Mouse (Mus musculus): ENCODE data around the gene Eps15.
"Not testable (repeated sequence)": the region's sequence is repeated elsewhere in the genome, so short reads cannot be mapped to it uniquely, and the experiment has no call there.

Gene Eps15

DNA sequence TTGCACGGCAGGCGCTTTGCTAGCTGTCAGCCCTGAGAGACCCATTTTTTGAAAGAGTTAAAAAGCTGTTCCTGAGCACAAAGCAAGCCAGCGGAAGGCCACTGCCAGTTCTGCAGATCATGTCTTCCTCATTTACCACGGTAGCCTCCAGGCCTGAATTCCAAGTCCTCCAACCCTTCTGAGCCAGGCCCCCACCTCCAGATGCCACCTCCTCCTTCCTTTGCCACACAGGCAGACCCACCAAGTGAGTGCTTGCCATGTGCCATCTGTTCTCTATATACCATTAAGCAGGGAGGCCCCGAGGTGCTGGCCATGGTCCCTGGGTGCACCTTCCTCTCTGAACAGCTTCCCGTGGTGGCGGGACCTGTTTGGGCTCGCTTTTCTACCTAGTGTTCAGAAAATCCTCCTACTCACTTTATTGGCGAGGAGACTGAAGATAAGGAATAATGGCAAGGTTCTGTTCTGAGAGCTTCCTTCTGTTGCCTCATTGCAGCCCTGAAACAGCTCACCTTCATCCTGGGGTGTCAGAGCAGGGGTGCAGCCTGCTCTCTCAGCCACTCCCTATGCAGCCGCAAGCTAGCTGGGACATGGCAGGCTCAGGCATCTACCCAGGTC, 120.4 kb downstream of the Eps15 start:
- no peak for DNase-seq (ENCODE audit: low spot score)

DNA sequence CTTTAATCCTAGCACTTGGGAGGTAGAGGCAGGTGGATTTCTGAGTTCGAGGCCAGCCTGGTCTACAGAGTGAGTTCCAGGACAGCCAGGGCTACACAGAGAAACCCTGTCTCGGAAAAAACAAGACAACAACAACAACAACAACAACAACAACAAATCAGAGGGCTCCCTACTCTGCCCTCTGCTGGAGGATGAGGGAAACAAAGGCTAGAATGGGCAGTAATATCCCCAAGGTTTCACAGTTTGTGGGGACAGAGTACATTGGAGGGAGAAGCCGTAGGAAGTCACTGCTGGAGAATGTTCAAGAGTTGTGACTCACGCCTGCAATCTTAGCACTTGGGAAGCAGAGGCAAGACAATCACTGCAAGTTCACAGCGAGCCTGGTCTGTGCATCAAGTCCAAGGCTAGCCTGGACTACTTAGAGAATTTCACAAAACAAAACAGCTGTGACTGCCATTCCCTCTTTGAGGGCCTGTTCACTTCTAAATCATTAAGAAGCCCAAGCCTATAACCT, 121.2 kb downstream of the Eps15 start:
- DNase-seq (ENCODE audit: low spot score) = no peak

GRCm38 (mm10) chr4:109404908-109405307, 124.8 kb downstream of the Eps15 start:
- not testable (repeated sequence) for DNase-seq (ENCODE audit: low spot score)

DNA sequence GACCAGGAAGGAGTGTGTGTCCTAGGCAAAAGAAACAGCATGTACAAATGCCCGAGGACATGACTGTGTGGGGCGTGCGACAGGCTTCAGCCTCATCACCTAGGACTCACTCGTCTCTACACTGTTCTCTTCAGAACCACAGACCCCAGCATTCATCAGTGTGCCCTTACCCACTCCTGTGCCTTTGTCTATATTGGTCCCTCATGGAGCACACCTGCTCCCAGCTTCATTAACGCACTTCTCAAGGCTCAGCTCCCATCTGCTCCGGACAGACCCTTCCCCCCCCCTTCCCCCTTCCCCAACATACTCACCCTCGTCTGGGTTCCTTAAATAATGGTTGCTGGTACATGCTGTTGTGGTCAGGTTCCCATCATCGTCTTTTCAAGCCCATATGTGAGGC, 125.3 kb downstream of the Eps15 start:
- no peak for DNase-seq (ENCODE audit: low spot score)

GRCm38 (mm10) chr4:109406054-109406485, 126.0 kb downstream of the Eps15 start:
- DNase-seq (ENCODE audit: low spot score) = peak; percentile 64

DNA sequence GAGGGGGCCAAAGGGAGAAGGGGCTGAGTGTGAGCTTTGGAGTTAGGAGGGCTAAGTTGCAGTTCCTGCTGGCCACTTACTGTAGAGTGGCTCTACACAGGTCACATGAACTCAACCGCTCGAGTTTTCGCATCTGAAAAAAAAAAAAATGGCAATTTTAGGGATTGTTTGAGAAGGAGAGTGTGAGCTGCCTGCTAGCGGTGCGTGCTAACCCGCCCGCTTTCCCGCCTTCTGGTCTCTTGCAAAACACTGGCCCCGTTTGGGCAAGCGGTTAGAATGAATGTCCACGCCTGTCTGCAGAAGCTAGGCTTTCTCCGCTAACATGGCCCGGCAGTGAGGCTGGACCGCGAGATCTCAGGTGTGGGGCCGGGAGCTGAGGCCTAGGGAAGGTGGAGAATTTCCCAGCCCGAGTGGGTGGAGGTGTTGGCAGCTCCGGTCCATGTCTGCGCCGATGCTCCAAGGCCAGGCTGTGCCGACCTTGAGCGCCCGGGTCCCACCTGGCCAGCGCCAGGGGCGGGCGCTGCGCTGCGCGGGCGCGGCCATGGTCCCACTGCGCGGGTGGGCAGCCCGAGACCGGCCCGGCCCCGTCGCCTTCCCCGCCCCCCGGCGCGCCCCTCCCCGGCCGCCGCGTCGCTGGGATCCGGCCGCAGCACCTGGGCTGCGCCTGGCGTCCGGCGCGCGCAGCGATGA, 126.6 kb downstream of the Eps15 start, which contains the start of gene Ttc39a:
Gene Ttc39a, plus strand, starts transcription at position 138 of the 690 bp plus-strand sequence.
- peak; percentile 40 for DNase-seq (ENCODE audit: low spot score)

DNA sequence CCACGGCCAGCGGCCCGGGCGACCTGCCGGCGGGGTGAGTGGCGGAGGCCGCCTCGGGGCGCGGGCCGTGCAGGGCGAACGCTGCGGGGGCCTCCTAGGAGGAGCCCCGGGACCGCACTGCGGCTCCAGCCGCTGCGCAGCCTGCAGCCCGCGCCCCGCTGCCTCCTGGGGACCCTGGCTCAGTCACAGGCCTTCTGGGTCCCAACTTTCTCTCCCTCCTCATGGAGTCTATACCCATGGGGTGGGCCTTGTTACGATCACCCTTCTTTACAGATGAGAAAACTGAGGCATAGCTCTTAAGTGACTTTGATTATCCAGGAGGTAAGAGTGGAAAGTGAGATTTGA, 127.1 kb downstream of the Eps15 start:
- DNase-seq (ENCODE audit: low spot score) = no peak

DNA sequence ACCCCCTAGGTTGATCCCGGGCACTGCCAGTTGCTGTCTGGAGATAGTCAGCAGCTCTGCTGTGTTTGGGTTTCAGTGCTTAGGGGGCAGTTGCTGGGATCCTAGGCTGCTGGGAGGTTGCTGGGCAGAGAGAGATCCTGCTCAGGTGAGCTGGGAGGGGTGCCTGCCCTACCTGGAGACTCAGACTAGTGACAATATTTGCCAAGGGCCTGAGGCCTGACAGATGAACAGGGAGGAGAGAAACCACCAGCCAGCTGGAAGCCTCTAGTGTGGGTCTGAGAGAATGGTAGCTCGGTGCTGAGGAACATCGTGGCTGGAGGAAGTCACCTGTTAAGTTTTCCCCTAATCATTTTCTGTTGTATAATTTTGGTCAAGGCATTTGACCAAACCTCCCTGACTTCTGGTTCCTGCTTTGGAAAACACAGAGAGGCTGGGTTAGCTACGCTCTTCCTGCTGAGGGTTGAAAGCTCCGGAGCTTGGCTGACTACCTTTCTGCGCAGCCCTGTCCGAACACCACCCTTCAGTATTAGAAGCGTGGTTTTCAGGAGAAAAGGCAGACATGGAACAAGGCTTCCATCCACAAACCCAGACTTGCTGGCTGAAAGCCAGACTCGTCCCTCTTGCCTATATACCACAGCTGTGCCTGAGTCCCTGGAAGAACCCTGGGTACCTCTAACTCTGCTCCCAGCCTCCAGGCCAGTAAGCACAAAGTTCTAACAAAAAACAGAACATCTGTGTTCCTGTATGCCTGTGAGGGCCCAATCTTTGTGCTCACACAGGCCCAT, 127.8 kb downstream of the Eps15 start:
- DNase-seq (ENCODE audit: low spot score) = peak; percentile 30

- no peak for DNase-seq (ENCODE audit: low spot score)
These were observed 130.8 kb downstream of the Eps15 start for GRCm38 (mm10) chr4:109410681-109411376.

GRCm38 (mm10) chr4:109411377-109411967, 131.4 kb downstream of the Eps15 start:
- DNase-seq (ENCODE audit: low spot score) = no peak

GRCm38 (mm10) chr4:109412233-109412632, 132.2 kb downstream of the Eps15 start:
- no peak for DNase-seq (ENCODE audit: low spot score)

- DNase-seq (ENCODE audit: low spot score) = no peak
These were observed 137.9 kb downstream of the Eps15 start for GRCm38 (mm10) chr4:109417998-109418397.

DNA sequence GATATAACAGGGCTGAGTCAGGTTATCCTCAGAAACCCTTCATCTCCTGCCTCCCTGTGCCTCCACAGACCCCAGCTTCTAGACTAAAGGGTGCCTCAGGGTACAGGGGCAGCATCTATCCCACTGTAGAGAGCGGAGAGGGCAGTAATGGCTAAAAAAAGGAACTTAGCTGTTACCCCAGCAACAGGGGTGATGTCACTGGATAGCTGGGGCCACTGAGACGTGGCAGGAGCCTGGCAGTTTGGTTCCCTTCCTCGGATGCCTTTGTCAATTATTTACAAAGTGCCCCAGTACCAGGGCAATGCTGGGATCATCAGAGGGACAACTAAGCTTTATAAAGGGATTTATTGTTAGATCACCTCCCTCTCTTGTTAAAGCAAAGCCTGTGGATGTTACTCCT, 138.9 kb downstream of the Eps15 start:
- DNase-seq (ENCODE audit: low spot score) = no peak

DNA sequence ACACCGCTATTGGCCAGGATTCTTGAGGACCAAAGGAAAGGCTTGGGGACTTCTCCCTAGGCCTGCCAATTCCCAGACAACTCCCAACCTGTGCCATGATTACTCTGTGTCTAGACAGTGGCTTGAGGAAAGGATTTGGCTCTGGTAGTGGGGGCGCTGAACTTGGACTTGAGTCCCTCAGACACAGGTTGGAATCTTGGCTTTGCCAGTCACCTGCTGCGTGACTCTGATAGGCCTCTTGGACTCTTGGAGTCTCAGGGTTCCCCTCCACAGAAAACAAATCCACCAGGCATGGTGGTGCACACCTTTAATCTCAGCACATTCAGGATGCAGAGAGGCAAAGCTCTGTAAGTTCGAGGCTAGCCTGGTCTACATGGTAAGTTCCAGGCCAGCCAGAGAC, 139.5 kb downstream of the Eps15 start:
- no peak for DNase-seq (ENCODE audit: low spot score)

- no peak for DNase-seq (ENCODE audit: low spot score)
These were observed 140.2 kb downstream of the Eps15 start for GRCm38 (mm10) chr4:109420138-109420795.

GRCm38 (mm10) chr4:109421608-109422007, 141.5 kb downstream of the Eps15 start:
- no peak for DNase-seq (ENCODE audit: low spot score)

DNA sequence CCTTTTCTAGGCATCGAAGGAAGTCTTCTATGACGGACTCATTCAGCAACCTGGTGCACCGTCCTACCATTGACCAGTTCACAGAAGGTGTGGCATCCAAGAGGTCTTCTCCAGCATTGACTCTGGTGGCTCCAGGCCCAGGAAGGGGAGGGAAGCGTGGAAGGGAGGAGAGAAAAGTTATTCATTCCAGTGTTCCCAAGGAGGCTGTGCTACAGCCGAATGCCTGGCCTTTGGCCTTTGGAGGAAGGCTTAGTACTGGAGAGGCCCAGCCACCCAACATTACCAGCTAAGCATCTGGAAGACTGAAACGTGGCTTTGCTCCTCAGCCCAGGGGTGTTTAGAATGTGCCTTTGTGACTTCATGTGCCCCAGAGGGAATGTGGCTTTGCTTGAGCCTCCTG, 142.4 kb downstream of the Eps15 start:
- DNase-seq (ENCODE audit: low spot score) = no peak

DNA sequence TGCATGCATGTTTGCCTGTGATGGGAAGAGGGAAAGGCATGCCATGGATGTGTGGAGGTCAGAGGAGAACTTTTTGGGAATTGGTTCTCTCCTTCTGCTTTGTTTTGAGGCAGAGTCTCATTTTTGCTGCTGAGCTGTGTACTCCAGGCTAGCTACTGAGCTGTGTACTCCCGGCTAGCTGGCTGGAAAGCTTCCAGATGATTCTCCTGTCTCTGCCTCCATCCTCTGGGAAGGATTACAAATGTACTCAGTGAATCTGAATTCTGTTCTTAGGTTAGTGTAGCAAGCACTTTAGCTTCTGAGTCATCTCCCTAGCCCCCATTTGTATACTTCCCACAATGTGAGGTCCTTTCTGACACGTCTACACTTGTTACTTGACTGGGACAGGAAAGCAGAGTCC, 143.4 kb downstream of the Eps15 start:
- DNase-seq (ENCODE audit: low spot score) = no peak

- no peak for DNase-seq (ENCODE audit: low spot score)
These were observed 147.0 kb downstream of the Eps15 start for GRCm38 (mm10) chr4:109427058-109427457.

DNA sequence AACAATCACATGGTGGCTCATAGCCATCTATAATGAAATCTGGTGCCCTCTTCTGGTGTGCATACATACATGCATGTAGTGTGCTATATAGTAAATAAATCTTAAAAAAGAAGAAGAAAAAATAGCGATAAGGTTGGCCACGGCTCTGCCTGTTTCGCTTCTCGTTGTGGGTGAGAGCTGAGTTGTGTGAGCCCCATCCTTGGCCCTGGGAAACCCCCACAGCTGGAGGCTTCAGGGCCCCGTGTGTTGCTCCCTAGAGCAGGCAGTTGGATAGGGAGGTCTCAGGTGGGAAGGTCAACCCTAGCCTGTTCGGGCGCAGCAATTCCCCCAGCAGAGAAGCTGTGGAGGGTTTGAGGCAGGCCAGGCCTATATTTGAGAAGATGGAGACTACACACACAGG, 150.2 kb downstream of the Eps15 start:
- no peak for DNase-seq (ENCODE audit: low spot score)

DNA sequence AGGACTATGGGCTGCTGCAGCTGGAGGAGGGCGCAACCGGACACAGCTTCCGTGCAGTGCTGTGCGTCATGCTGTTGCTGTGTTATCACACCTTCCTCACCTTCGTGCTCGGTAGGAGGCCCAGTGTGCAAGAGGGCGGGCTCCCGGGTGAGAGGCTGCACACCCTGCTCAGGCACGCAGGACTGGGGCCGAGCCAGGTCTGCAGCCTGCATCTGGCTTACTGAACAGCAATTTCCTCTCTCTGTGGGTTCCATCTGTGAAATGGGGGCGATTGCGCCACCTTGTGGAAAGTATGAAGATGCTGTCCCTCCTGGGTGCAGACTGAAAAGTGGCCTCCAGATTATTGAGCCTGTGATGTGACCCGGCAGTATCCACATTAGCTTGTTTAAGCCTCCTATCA, 150.8 kb downstream of the Eps15 start:
- DNase-seq (ENCODE audit: low spot score) = no peak
